Mouse (Mus musculus): ENCODE data around the gene Spink4.

DNA sequence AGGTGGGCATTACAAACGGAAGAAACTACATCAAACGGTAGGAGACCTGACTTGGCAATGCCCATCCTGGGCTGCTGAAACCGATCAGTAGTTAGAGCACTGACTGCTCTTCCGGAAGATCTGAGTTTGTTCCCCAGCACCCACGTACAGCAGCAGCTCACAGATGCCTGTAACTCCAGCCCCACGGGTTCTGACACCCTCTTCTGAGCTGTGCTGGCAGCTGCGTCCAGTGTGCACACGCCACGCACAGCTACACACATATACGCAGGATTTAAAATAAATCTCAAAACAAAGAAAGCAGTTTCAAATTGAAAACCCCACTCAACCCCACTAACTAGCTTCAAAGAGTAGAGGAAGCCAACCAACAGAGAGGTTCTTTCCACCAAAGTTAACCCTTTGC is 36.7 kb upstream of the Spink4 start:
- TF ChIP-seq CTCF (IDR thresholded peaks at IDR 0.05; ENCODE audit: low read depth, low read length) (no peak), POLR2A (IDR thresholded peaks at IDR 0.05; ENCODE audit: borderline replicate concordance, low read depth, low read length) (no peak)
